In the genomic region with DNA sequence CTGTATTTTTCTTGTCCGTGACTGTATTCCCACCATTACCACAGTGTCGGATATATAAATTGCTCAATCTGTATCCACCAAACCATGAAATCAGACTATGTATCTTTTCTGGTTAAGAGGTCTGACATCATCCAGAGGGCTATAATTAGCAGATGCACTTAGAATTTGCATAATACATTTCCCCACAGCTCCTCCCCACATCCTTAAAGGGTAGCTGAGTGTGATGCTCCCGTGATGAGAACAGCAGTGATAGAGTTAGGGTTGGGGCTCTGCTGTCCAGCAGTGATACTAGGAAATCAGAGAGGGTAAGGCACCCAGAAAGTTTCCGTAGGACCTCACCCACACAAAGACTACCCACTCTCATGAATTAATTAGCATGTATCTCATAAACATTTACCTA, we compare ENCODE assay signal across 17 mouse cellular contexts.
"Had no signal": no experiment of that assay in that cellular context is flagged by ENCODE, and none has a peak within 500 bp of the region (broad histone marks: within the 10 kb centered on the region; RNA-seq: fewer than 3 reads in every experiment).

No protein-coding gene starts in this region.

- H3K4me1 ChIP-seq: kidney, embryonic 15.5 days; limb, embryonic 10.5 days; liver, embryonic 15.5 days; midbrain, embryonic 13.5 days; neural tube, embryonic 13.5 days; stomach, embryonic 15.5 days had no signal

- H3K36me3 ChIP-seq: kidney, embryonic 15.5 days; limb, embryonic 10.5 days; liver, embryonic 15.5 days; midbrain, embryonic 13.5 days; neural tube, embryonic 13.5 days; stomach, embryonic 15.5 days had no signal

- DNase-seq: kidney, adult 2 months; kidney, postnatal 14 days; lung, adult 2 months; lung, postnatal 36 days; right cerebral cortex, postnatal 4 days; spleen, adult 18-20 months; thymus, adult 2 months; thymus, postnatal 25 days had no signal

- ATAC-seq: lung, postnatal 0 days; midbrain, embryonic 13.5 days had no signal

- H3K27ac ChIP-seq: kidney, embryonic 15.5 days; left cerebral cortex, adult 2 months; limb, embryonic 10.5 days; liver, embryonic 15.5 days; midbrain, embryonic 13.5 days; neural tube, embryonic 13.5 days; stomach, embryonic 15.5 days had no signal

- H3K27me3 ChIP-seq: kidney, embryonic 15.5 days; liver, embryonic 15.5 days; midbrain, embryonic 13.5 days; neural tube, embryonic 13.5 days; stomach, embryonic 15.5 days had no signal

- H3K9ac ChIP-seq: kidney, embryonic 15.5 days; liver, embryonic 15.5 days; midbrain, embryonic 13.5 days; neural tube, embryonic 13.5 days; stomach, embryonic 15.5 days had no signal

- H3K4me3 ChIP-seq: kidney, embryonic 15.5 days; left cerebral cortex, adult 2 months; limb, embryonic 10.5 days; liver, embryonic 15.5 days; midbrain, embryonic 13.5 days; neural tube, embryonic 13.5 days; stomach, embryonic 15.5 days had no signal

- H3K9me3 ChIP-seq: kidney, embryonic 15.5 days; limb, embryonic 10.5 days; liver, embryonic 15.5 days; midbrain, embryonic 13.5 days; neural tube, embryonic 13.5 days; stomach, embryonic 15.5 days had no signal

- H3K4me2 ChIP-seq: kidney, embryonic 15.5 days; liver, embryonic 11.5 days; liver, embryonic 15.5 days; midbrain, embryonic 13.5 days; neural tube, embryonic 13.5 days; stomach, embryonic 15.5 days had no signal
